Mouse (Mus musculus) G1E (cell line): Measurements from ENCODE around the gene Rab2b. TPM values are rescaled to one million over a fixed set of nuclear protein-coding genes. Genes with fewer than 3 reads are reported as not detected.

Experiments
- ATAC-seq: 2 replicates; pipeline ENCODE4 v1.8.0; 2016; ENCODE audit warnings: mild to moderate bottlenecking; ENCODE audit not compliant: insufficient number of reproducible peaks, poor library complexity, low FRiP score, severe bottlenecking; ENCODE audit errors: extremely low read depth
- DNase-seq: peaks from one replicate; pipeline ENCODE4 v3.0.0; 2012; ENCODE audit warnings: low spot score
- H3K27me3 ChIP-seq: 2 replicates; pipeline ENCODE4 v1.6.1; 2012; ENCODE audit warnings: mild to moderate bottlenecking, low read length, inconsistent platforms; ENCODE audit not compliant: insufficient read depth
- H3K36me3 ChIP-seq: replicated peaks from 2 replicates; pipeline ENCODE3; 2012; ENCODE audit warnings: mild to moderate bottlenecking, inconsistent platforms
- H3K4me1 ChIP-seq: 2 replicates; pipeline ENCODE4 v1.6.1; 2012; ENCODE audit warnings: low read depth, low read length, inconsistent platforms, mixed read lengths; ENCODE audit not compliant: insufficient read depth
- H3K4me3 ChIP-seq: 2 replicates; pipeline ENCODE4 v1.5.1; 2012; ENCODE audit warnings: low read depth, mild to moderate bottlenecking, inconsistent platforms, low read length, moderate library complexity, mixed read lengths
- H3K9me3 ChIP-seq: replicated peaks from 2 replicates; pipeline ENCODE4 v1.6.1; 2012; ENCODE audit warnings: inconsistent platforms
- CTCF ChIP-seq: IDR thresholded peaks from 2 replicates; pipeline ENCODE4 v1.5.1; 2012; ENCODE audit warnings: low read depth, low read length, inconsistent platforms, mixed read lengths
- GATA1 ChIP-seq: IDR thresholded peaks from 2 replicates; pipeline ENCODE4 v1.6.1; 2012; ENCODE audit warnings: borderline replicate concordance, low read length, inconsistent platforms, mixed read lengths
- GATA2 ChIP-seq: IDR thresholded peaks from 2 replicates; pipeline ENCODE4 v1.6.1; 2012; ENCODE audit warnings: low read depth, low read length, inconsistent platforms, borderline replicate concordance
- POLR2AphosphoS5 ChIP-seq: IDR thresholded peaks from 2 replicates; pipeline ENCODE4 v1.6.1; 2012; ENCODE audit warnings: low read depth, low read length, inconsistent platforms; ENCODE audit not compliant: insufficient replicate concordance
- TAL1 ChIP-seq: conservative IDR thresholded peaks from 2 replicates; pipeline ENCODE4 v1.6.1; 2012; ENCODE audit warnings: low read depth, low read length, inconsistent platforms, mixed read lengths
- polyA plus RNA-seq: library from polyadenylated mRNA; stranded (reverse); fragments of >175 nt; gene quantifications from 2 replicates; pipeline ENCODE4 v1.2.3, GENCODE M21; 2012
- total RNA-seq, 2 experiments: library from RNA; stranded (forward) in 1 of 2; stranded (reverse) in 1 of 2; fragments of 200-1000 nt in 1 of 2; fragments of >200 nt in 1 of 2; fragmentation: Nextera tagmentation in 1 of 2; gene quantifications; 2 replicates each; pipeline ENCODE4 v1.2.3; 2014 to 2017

The Rab2b gene
- total and polyA plus RNA-seq, 3 experiments: 0.91 to 31.2 (median 13.8) TPM

- ATAC-seq (no peak), DNase-seq (no peak)
- peaks cover 9% of the 10 kb centered on the region for H3K36me3 ChIP-seq
- H3K27me3 ChIP-seq: no peaks in the 10 kb centered on the region
- no peak overlapping the region for H3K4me3 ChIP-seq
- H3K9me3 ChIP-seq: no peaks in the 10 kb centered on the region
- no peak for TF ChIP-seq TAL1
- TF ChIP-seq CTCF: no peak
- TF ChIP-seq POLR2AphosphoS5: no peak
- TF ChIP-seq GATA1: no peak
- TF ChIP-seq GATA2: no peak
- H3K4me1 ChIP-seq: peaks cover 39% of the 10 kb centered on the region
Observed at GRCm38 (mm10) chr14:52246129-52246528, 33.2 kb downstream of the Rab2b start.

- peaks cover 39% of the 10 kb centered on the region for H3K4me1 ChIP-seq
- ATAC-seq: peak; percentile 17; the same call in 1 of the 2 replicates
Observed at GRCm38 (mm10) chr14:52244690-52245042, 34.7 kb downstream of the Rab2b start.

GRCm38 (mm10) chr14:52244041-52244689 is 35.2 kb downstream of the Rab2b start:
- H3K4me3 ChIP-seq: peak overlapping the region; percentile 89
- peaks cover 39% of the 10 kb centered on the region for H3K4me1 ChIP-seq
- no peaks in the 10 kb centered on the region for H3K9me3 ChIP-seq
- TF ChIP-seq GATA1: no peak
- H3K36me3 ChIP-seq: peaks cover 19% of the 10 kb centered on the region
- DNase-seq: peak; percentile 77
- no peaks in the 10 kb centered on the region for H3K27me3 ChIP-seq
- ATAC-seq: peak; percentile 95

More at GRCm38 (mm10) chr14:52244690-52245042, 34.7 kb downstream of the Rab2b start:
- Histone ChIP-seq H3K4me3 (peak overlapping the region; percentile 89), H3K36me3 (peaks cover 15% of the 10 kb centered on the region), H3K9me3 (no peaks in the 10 kb centered on the region), H3K27me3 (no peaks in the 10 kb centered on the region)
- no peak for TF ChIP-seq TAL1
- no peak for TF ChIP-seq GATA1
- no peak for TF ChIP-seq GATA2
- no peak for TF ChIP-seq POLR2AphosphoS5
- no peak for TF ChIP-seq CTCF
- DNase-seq: no peak

- Histone ChIP-seq H3K36me3 (peaks cover 77% of the 10 kb centered on the region), H3K27me3 (no peaks in the 10 kb centered on the region), H3K4me1 (peaks cover 38% of the 10 kb centered on the region), H3K9me3 (no peaks in the 10 kb centered on the region), H3K4me3 (no peak overlapping the region; the same call in 1 of the 2 replicates)
- peak; percentile 75 for ATAC-seq
- no peak for DNase-seq
- TF ChIP-seq POLR2AphosphoS5: no peak
- peak; percentile 20; the same call in 1 of the 2 replicates for TF ChIP-seq TAL1
Observed at GRCm38 (mm10) chr14:52236216-52236615, 43.1 kb downstream of the Rab2b start.

- TF ChIP-seq GATA2 (no peak), POLR2AphosphoS5 (no peak), CTCF (no peak), GATA1 (no peak), TAL1 (no peak)
- H3K27me3 ChIP-seq: no peaks in the 10 kb centered on the region
- peaks cover 38% of the 10 kb centered on the region for H3K4me1 ChIP-seq
- H3K36me3 ChIP-seq: peaks cover 77% of the 10 kb centered on the region
- DNase-seq: no peak
- ATAC-seq: no peak
- H3K9me3 ChIP-seq: no peaks in the 10 kb centered on the region
- H3K4me3 ChIP-seq: no peak overlapping the region
Observed at GRCm38 (mm10) chr14:52235165-52235564, 44.2 kb downstream of the Rab2b start.

- DNase-seq (no peak), ATAC-seq (no peak)
- TF ChIP-seq GATA1 (no peak), CTCF (no peak), POLR2AphosphoS5 (no peak), TAL1 (no peak), GATA2 (no peak)
Observed at GRCm38 (mm10) chr14:52232249-52232648, 47.1 kb downstream of the Rab2b start.

GRCm38 (mm10) chr14:52225972-52226371 is 53.4 kb downstream of the Rab2b start:
- Histone ChIP-seq H3K27me3 (no peaks in the 10 kb centered on the region), H3K9me3 (no peaks in the 10 kb centered on the region), H3K36me3 (peaks cover 96% of the 10 kb centered on the region), H3K4me3 (no peak overlapping the region), H3K4me1 (peaks cover 16% of the 10 kb centered on the region)
- TF ChIP-seq GATA1: no peak
- TF ChIP-seq TAL1: no peak
- no peak for TF ChIP-seq CTCF
- TF ChIP-seq POLR2AphosphoS5: no peak
- no peak for TF ChIP-seq GATA2
- no peak for ATAC-seq
- DNase-seq: no peak

More at GRCm38 (mm10) chr14:52232249-52232648, 47.1 kb downstream of the Rab2b start:
- no peaks in the 10 kb centered on the region for H3K9me3 ChIP-seq
- no peaks in the 10 kb centered on the region for H3K27me3 ChIP-seq
- peaks cover 94% of the 10 kb centered on the region for H3K36me3 ChIP-seq
- peaks cover 45% of the 10 kb centered on the region for H3K4me1 ChIP-seq
- H3K4me3 ChIP-seq: no peak overlapping the region
